Mouse (Mus musculus): ENCODE measurements around the gene Dennd1c.
"Not testable (repeated sequence)": the region's sequence is repeated elsewhere in the genome, so short reads cannot be mapped to it uniquely, and the experiment has no call there.

Gene Dennd1c

DNA sequence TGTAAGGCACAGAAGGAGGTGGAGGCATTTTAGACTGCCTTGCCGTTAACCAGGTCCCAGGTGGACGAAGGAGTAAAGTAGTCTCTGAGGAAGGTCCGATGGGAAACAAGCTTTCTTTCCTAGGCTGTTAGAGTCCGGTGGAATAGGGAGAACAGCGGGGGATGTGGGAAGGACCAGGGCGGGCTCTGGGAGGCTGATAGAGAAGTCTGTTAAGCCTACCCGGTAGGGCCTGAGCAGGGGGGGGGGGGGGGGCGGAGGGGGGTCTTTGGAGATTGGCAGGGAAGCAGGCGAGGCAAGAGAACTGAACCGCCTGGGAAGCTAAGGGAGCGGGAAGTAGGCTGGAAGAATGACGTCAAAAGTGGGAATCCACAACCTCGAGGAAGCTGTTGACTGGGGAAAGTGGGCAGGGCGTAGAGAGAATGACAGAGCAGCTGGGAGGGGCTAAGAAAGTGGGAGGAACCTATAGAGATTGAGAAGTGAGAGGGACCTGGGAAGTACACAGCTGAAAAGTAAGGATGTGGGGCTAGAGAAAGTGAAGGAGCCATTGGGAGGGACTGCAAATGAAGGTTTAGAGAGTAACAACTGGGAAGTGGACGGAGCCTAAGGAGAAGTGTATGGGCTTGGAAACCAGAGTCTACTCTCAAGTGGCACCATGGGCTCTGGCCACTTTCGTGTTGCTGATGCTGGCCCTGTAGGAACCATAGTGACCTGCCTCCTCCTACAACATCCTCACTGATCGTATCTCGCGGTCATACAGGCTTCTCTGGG lies 17.7 kb upstream of the Dennd1c start:
- peak; percentile 28 to 30 for DNase-seq (ENCODE audit: low spot score in 2 of 2)

DNA sequence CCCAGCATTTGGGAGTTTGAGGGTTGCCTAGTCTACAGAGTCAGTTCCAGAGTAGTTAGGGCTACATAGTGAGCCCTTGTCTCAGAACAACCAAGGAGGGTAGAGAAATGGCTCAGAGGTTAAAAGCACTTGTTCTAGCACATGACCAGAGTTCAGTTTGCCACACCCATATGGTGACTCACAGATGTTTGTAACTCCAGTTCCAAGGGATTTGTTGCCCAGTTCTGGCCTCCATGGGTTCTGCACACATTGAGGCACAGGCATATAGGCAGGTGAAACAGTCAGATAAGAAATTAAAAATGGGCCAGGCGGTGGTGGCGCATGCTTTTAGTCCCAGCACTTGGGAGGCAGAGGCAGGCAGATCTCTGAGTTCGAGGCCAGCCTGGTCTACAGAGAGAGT lies 15.9 kb upstream of the Dennd1c start:
- no peak for DNase-seq (ENCODE audit: low spot score in 2 of 2)

DNA sequence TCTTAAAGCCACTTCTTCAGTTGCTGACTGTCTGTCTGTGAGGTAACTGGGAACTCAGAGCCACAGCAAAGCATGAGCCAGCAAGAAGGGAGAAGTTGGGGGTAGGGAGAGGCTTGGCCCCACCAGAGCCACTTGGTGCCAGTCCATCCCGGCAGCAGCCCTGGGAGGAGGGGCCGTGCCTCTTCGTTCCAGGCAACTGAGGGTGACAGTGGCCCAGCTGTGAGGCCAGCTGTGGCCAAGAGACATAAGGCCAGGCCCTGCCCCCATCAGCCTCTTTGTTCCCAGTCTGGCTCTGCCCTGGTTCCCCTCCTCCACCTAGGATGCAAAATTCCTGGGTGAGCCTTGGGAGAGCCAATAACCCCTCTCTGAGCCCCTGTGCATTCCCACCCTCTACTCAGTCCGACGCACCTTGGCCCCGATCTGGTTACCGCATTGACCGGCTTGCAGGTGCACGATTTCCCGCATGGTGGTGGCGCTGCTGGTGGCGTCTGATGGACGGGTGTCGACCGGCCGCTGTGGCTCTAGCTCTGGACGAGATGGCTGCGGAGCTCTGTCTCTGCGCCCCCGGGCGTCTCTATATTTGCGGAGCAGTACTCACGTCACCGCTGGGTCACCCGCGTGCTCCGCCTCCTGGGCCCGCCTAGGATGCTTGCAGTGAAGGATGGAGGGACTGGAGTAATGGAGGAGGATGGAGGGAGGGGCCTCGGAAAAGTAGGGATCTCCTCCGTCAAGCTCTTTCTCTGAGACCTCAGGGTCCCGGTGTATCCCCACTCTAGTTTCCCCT lies 8.9 kb upstream of the Dennd1c start, which contains the start of gene Tubb4a:
Gene Tubb4a (minus strand): TSS at position 734 of the 784 bp plus-strand sequence.
- DNase-seq (ENCODE audit: low spot score in 2 of 2): peak; percentile 84 to 86

DNA sequence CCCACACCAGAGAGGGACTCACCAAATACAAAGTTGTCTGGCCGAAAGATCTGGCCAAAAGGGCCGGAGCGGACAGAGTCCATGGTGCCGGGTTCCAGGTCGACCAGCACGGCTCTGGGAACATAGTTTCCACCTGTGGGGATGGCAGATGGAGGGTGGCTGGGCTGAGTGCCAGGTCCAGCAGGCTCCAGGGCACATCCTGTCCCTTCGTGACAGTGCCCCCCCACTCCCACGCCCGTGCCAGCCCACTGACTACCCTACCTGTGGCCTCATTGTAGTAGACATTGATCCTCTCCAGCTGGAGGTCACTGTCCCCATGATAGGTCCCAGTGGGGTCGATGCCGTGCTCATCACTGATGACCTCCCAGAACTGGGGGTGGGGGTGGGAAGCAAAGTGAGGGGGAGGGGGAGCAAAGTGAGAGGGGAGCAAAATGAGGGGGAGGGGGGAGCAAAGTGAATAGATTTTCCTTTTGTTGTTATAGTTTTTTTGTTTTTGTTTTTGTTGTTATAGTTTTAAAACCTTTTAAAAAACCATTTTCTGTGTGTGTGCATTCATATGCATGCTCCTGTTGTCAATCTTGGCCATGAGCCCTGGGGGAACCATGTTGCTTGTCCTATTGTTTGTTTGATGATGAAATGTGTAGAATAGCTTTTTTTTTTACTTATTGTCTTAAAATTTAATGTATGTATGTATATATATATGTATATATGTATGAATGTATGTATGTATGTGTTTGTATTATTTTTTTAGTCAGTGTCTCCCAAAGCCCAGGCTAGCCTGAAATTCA lies 7.8 kb upstream of the Dennd1c start:
- DNase-seq (ENCODE audit: low spot score in 2 of 2): no peak

DNA sequence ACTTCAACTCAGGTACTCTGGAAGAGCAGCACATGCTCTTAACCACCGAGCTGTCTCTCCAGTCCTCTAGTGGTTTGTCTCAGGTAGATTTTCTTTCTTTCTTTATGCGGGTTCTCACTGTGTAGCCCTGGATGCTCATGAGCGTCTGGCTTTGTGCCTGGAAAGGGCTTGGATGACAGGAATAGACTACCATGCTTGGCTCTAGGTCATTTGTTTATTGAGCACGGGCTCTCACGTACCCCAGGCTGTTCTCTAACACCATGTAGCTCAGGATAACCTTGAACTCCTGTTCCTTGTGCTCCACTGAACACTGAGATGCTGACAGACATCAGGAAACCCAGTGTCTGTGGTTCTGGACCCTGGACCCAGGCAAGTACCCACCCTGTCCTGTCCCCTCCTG lies 4.2 kb upstream of the Dennd1c start:
- DNase-seq (ENCODE audit: low spot score in 2 of 2): no peak

DNA sequence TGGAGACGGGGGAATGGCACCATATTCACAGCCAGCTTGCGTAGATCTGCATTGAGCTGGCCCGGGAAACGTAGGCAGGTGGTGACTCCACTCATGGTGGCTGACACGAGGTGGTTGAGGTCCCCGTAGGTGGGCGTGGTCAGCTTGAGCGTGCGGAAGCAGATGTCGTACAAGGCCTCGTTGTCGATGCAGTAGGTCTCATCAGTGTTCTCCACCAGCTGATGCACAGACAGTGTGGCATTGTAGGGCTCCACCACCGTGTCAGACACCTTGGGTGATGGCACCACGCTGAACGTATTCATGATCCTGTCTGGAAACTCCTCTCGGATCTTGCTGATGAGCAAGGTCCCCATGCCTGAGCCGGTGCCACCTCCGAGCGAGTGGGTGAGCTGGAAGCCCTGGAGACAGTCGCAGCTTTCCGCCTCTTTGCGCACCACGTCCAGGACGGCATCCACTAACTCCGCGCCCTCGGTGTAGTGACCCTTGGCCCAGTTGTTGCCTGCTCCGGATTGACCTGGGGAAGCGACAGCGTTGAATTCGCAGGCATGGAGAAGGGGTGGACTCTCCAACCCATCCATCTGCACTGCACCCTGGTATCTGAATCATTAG lies 3.0 kb upstream of the Dennd1c start:
- no peak for DNase-seq (ENCODE audit: low spot score in 2 of 2)

DNA sequence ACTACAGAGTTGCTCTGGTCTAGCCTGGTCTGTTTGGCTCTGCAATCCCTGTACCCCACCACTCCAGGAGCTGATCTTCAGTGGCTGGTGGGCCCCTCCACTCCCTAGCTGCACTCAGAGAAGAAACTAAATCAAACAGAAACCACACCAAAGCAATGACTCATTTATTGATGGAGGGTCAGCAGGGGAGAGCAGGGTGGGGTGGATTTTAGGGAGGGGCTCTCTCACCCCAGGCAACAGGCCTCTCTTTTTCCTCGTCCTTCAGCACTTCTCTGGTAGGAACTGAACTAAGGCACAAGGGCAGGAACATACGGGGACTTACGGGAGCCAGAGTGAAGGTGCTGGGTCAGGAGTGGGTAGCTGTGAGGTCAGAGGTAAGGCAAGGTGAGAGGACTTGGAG lies 1.6 kb upstream of the Dennd1c start:
- DNase-seq (ENCODE audit: low spot score in 2 of 2): no peak

DNA sequence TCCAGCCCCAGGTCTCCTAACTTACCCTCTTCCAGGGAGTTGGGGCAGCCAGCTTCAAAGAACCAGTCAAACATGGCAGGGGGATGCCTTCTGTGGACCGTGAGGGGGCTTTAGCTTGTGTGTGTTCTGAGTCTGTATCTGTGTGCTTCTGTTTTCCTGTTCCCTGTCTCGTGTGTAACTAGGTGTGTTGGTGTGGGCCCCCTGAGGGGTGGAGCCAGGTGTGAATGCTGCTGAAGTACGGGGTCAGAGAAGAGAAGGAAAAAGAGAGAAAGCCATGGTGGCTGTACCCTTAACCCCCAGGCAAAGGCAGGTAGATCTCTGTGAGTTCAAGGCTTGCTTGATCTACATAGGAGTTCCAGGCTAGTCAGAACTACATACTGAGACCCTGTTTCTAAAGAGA lies 1.4 kb downstream of the Dennd1c start:
- no peak for DNase-seq (ENCODE audit: low spot score in 2 of 2)

DNA sequence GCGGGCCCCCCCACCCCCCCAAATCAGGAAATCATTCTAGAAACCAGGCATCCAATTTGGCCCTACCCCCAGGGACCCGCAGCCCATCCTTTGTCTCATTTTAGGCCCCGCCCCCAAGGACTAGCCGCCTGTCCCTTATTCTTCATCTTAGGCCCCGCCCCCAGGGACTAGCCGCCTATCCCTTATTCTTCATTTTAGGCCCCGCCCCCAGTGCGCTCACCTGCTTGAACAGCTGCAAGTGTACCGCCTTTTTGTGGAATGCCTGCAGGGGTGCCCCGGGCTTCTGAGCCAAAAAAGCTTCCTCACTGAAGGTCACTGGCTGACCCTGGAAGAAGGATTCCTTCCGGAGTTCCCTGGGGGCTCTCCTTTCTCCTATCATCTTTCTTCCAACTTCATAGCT lies 7.6 kb downstream of the Dennd1c start:
- DNase-seq (ENCODE audit: low spot score in 2 of 2): no peak

DNA sequence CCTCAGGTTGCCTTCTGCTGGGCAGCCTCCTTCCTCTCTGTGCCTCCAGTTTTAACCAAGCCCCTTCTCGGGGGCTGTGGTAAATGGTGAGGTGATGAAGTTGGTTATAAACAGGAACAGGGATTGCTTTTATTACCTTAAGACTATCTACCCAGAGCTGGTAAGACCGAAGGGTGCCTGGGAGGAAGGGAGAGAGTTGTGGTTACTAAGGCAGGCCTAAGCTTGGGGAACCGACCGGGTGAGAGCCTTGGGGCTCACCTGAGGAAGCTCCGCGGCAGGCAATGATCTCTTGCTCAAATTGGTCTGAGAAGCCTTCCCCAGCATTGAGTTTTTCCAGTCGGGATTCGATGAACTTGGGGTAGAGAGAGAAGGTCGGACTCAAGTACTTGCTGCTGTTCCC lies 8.0 kb downstream of the Dennd1c start:
- DNase-seq (ENCODE audit: low spot score in 2 of 2): no peak

DNA sequence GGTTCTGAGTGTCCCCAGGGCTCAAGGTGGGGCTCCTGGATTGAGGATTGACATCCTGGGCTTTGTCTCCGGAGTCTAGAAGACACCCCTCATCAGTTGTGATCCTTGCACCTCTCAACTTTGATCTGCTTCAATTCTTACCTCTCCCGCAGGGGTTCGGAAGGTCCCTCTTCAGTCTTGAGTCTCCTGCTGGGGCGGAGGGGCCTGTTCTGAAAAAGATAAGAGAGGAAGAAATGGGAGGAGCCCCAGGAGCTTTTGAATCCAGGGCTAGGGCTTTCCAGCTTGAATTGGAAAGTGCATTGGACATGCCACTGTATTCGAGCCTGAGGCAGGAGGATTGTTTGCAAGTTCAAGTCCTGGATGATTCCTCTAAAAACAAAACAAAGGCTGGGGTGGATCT lies 11.4 kb downstream of the Dennd1c start:
- DNase-seq (ENCODE audit: low spot score in 2 of 2): no peak

DNA sequence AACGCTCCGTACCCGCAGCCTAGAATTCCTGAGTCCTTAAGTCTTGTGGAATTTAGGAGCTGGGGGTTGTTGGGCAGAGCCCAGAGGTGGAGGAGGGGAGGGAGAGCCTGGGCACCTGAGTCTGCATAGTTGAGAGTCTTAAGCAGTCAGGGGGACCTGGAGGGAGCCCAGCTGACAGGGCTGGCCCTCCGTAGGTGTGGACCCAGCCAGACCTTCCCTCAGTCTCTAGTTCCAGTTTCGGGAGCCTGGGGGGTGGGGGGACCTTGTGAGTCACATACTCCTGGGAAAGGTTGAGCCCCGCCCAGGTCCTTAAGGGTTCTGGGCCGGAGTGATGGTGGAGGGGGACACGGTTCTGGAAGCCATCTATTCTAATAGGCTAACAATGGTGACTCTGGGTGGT lies 15.3 kb downstream of the Dennd1c start:
- no peak for DNase-seq (ENCODE audit: low spot score in 2 of 2)

DNA sequence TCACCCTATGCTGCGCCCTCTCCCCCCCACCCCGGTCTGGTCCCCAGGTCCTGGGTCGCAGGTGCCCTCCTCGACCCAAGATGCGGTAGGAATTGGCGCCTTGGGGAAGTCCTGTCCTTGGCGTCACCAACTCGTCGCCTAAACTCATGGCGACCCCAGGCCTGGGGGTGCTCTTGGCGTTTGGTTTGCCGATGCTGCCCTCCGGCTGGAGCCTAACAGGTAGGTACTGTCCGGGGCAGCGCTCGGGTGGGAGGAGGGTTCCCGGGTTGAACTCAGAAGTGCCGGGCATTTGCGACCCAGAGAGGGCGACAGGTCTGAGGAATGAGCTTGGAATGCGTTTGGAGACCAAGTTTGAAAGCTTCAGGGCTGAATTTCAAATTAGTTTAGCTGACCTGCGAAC lies 15.8 kb downstream of the Dennd1c start:
- DNase-seq (ENCODE audit: low spot score in 2 of 2): no peak

DNA sequence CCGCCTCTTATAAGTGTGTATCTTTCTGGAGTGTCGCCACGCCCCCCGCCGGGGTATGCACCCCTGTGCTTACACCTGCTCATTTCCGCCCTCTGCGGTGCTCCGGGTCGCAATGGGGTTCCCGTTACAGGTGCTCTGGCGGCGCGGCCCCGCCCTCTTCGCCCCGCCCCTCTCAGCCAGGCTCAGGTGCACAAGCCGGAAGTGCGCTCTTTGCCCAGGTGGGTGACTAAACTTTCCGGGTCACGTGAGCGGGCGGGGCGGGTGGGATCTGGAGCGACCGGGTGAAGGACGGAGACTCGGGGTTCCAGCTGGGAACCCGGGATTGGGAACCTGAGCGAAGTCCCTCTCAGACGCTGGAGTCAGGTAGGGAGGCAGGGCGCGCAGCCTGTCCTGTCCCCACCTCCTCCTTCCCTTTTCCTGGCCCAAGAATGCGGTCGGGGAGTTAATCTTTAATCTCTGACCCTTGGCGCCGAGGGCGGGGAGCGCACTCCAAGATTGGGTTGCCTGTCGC lies 16.2 kb downstream of the Dennd1c start:
- DNase-seq (ENCODE audit: low spot score in 2 of 2): no peak

DNA sequence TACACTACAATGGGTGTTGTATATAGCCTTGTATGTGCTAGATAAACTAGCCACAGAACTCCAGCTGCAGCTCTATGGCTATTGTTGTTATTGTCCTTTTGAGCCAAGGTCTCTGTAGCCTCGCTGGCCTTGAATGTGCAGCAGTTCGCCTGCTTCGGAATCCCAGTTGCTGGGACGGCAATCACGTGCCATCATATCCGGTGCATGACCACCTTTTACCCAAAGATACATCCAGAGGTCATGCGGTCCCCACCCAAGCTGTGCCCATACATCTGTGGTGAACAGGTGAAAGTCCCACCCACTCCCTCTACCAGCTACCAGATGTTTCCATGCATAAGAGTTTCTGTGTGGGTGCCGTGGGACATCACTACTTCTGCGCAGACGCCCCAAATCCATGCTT lies 17.2 kb downstream of the Dennd1c start:
- no peak for DNase-seq (ENCODE audit: low spot score in 2 of 2)

DNA sequence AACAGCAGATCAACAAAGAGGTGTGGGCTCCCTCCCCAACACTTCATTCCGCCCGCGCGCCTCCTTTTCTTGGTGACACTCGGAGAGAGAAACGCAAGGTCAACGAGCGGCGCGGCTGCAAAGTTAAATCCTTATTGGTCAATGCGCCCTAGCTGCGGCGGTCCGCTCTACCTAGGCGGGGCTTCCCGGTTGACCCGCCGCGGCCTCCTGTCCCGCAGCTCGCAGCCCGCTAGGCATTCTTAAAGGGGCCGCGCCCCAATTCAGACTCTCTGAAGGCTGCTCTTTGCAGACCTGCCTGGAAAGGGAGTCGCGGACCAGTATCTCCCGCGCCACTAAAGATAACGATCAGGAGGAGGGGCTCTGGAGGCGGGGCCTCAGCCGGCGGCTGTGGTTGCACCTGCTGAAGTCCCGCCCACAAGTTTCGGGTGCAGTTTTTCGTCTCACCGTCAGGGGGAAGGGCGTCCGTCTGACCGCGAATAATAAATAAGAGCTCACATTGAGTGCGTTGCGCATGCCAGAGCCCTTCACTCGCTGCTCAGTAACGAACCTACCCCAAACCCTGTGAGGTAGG lies 18.0 kb downstream of the Dennd1c start:
- DNase-seq (ENCODE audit: low spot score in 2 of 2): peak; percentile 96 to 98

DNA sequence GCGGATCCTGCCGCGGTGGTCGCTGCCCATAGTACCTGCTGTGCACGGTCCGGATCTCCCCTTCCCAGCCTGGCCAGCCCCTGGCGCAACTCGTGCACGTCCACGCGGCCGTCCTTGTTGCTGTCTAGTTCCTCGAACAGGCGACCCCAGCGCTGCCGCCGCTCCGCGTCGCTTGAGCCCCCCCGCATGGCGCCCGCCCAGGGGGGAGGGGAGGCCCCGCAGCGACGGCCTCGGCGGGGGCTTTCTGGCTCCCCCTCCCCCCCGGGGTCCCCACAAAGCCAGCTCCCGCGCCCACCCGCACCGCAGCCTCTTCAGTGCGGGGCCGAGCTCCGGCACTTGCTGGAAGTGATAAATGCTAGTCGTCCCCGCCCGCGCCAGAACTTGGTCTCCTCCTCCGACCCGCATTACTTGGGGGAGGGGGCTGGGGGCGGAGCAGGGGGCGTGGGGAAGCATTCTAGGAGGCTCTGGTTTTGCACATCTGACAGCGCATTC lies 18.8 kb downstream of the Dennd1c start, which contains the start of gene Slc25a23:
Gene Slc25a23 (minus strand): TSS at position 378 of the 492 bp plus-strand sequence.
- peak; percentile 74 to 76 for DNase-seq (ENCODE audit: low spot score in 2 of 2)

DNA sequence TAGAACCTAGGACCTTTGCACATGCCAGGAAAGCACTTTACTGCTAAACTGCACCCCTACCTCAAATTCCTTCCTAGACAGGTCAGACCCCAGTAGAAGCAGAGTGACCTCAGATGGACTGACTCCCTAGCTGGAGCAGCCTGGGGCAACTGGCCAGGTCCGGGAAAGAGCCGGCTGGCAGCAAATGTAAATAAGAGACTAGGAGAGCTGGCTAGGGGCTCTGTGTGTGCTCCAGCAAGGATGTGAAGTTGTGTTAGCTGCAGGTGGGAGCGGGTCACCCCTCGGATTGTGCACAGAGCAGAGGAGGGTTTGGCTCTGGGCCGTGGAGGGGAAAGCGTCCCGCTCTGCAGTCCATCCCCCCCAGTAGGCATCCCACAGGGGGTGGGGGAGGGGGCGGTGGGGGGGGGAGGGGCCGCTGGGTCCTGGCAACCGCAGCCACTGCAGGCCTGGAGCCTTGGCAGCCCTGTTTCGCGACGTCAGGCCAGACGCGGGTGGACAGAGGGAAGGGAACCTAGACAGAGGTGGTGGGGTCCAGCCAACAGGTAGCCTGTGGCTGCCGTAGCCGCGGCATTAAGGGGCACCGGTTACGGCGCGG lies 19.3 kb downstream of the Dennd1c start, which contains the start of gene Crb3:
Gene Crb3 (plus strand): TSS at position 215 of the 595 bp plus-strand sequence.
- DNase-seq (ENCODE audit: low spot score in 2 of 2): peak in 1 of 2 experiments; percentile 23

DNA sequence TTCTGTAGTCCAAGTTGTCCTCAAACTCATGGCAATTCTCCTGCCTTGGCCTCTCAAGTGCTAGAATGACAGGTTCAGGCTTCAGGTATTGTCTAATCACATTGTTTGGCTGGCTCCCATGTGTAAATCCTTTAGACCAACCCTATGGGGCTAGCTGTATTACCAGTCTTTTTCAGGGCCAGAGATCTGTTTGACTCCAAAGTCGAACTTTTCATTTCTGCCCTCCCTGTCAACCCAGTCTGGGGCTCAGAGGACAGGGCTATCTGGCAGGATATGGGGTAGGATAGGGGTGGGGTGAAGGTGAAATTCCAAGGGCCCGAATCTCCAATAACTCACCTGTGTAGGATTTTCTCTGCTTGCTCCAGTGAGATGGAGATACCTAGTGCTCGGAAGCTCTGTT lies 22.1 kb downstream of the Dennd1c start:
- no peak for DNase-seq (ENCODE audit: low spot score in 2 of 2)

DNA sequence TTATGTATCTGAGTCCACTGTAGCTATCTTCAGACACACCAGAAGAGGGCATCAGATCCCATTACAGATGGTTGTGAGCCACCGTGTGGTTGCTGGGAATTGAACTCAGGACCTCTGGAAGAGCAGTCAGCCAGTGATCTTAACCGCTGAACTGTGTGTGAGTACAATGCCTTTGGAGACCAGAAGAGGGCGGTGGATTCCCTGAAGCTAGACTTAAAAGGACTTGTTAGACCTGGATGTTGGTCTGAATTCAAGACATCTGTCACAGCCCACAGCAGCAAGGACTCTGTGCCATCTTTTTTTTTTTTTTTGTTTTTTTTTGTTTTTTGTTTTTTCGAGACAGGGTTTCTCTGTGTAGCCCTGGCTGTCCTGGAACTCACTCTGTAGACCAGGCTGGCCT lies 26.6 kb downstream of the Dennd1c start:
- not testable (repeated sequence) for DNase-seq (ENCODE audit: low spot score in 2 of 2)

DNA sequence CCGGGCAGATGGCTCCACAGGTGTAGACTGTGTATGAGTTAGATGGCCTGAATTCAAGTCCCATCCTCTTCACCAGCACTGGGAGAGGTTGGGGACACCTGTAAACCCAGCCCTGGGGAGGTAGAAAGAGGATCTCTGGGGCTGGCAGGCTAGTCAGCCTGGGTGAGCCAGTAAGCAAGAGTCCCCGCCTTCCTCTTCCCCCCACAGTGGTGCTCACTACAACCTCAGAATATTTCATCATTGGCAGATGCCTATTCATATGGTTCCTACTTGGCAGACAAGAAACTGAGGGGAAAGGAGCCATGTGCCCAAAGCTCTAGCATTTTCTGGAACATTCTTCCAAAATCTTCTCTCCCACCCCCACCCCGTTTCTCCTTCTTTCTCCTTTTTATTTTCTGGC lies 29.5 kb downstream of the Dennd1c start:
- no peak for DNase-seq (ENCODE audit: low spot score in 2 of 2)
